Mouse (Mus musculus) small intestine, adult 2 months (tissue): ENCODE data around the gene Scaf4.

Experiments
- CTCF ChIP-seq: fragments of 200-500 bp; IDR thresholded peaks from 2 replicates; pipeline ENCODE4 v1.5.1; 2012; ENCODE audit warnings: low read depth, mild to moderate bottlenecking, control low read depth, inconsistent platforms, low read length, moderate library complexity, mixed read lengths; ENCODE audit not compliant: insufficient replicate concordance, insufficient read length; ENCODE audit errors: extremely low read depth
- POLR2A ChIP-seq: fragments of 200-500 bp; IDR thresholded peaks from 2 replicates; pipeline ENCODE4 v1.6.1; 2012; ENCODE audit warnings: low read depth, mild to moderate bottlenecking, control low read depth, inconsistent platforms, low read length, moderate library complexity

GRCm38 (mm10) chr16:90317777-90318176 is 33.5 kb upstream of the Scaf4 start:
- no peak for TF ChIP-seq POLR2A
- TF ChIP-seq CTCF: no peak
